ENCODE assay signal across 8 mouse cellular contexts in the genomic region with DNA sequence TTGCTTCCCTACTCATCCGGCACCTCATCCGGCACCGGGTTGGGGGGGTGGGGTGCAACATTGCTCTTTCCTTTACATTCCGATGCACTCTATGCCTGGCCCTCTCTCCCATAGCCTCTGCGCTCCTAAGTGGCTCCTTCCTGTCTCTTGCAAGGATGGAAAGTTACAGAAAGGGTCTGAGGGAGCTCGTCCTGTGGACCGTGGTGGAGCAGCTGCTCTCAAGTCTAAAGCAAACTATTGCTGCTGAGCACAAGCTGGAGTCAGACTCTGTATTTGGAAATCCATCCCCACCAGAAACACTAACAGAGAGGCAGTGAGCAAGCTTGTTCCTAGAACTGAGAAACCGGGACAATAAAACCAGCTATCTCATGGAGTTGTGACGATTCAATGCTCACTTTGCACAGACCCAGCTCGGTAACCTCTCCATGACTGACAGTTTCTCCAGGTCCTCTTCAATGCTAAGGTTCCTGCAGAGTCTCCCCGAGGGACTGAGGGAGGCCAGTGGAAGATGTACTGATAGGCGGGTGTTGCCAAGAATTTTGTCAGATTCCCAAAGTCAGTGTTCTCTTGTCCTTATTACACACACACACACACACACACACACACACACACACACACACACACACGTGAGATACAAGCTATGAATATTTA. TPM values are rescaled to one million over a fixed set of nuclear protein-coding genes. Genes with fewer than 3 reads are reported as not detected.
DNase-seq lines count a peak whose midpoint lies in the region; ATAC-seq lines count a peak whose summit lies in the region.

No protein-coding gene starts in this region.

- H3K4me2 ChIP-seq in forebrain, embryonic 16.5 days (ENCODE audit: low read length) = peak overlapping the region; percentile 85
- peak overlapping the region; percentile 82 for H3K4me2 ChIP-seq in limb, embryonic 13.5 days (replicated peaks)
- H3K4me2 ChIP-seq in neural tube, embryonic 12.5 days (replicated peaks) = peak overlapping the region; percentile 83

- no peaks in the 10 kb centered on the region for H3K36me3 ChIP-seq in forebrain, embryonic 16.5 days (ENCODE audit: control insufficient read depth, insufficient read depth)
- no peaks in the 10 kb centered on the region for H3K36me3 ChIP-seq in limb, embryonic 13.5 days
- H3K36me3 ChIP-seq in neural tube, embryonic 12.5 days = no peaks in the 10 kb centered on the region

- H3K9ac ChIP-seq in forebrain, embryonic 16.5 days (replicated peaks; ENCODE audit: low read depth, low read length) = peak overlapping the region; percentile 89
- H3K9ac ChIP-seq in limb, embryonic 13.5 days = peak overlapping the region; percentile 86
- peak overlapping the region; percentile 81 for H3K9ac ChIP-seq in neural tube, embryonic 12.5 days

- peak overlapping the region; percentile 84; the same call in 1 of the 2 replicates for H3K27ac ChIP-seq in forebrain, embryonic 16.5 days (ENCODE audit: low read length)
- peak overlapping the region; percentile 52 for H3K27ac ChIP-seq in limb, embryonic 13.5 days
- no peak overlapping the region for H3K27ac ChIP-seq in neural tube, embryonic 12.5 days

- peak overlapping the region; percentile 97 for H3K4me3 ChIP-seq in forebrain, embryonic 16.5 days (replicated peaks; ENCODE audit: low read length)
- H3K4me3 ChIP-seq in limb, embryonic 13.5 days = peak overlapping the region; percentile 95
- peak overlapping the region; percentile 87 for H3K4me3 ChIP-seq in neural tube, embryonic 12.5 days

- no peaks in the 10 kb centered on the region for H3K27me3 ChIP-seq in forebrain, embryonic 16.5 days (replicated peaks; ENCODE audit: control insufficient read depth, insufficient read depth, low read length)
- no peaks in the 10 kb centered on the region for H3K27me3 ChIP-seq in limb, embryonic 13.5 days
- no peaks in the 10 kb centered on the region for H3K27me3 ChIP-seq in neural tube, embryonic 12.5 days (replicated peaks)

- no peaks in the 10 kb centered on the region for H3K9me3 ChIP-seq in forebrain, embryonic 16.5 days (ENCODE audit: control insufficient read depth, low read length)
- no peaks in the 10 kb centered on the region for H3K9me3 ChIP-seq in limb, embryonic 13.5 days
- H3K9me3 ChIP-seq in neural tube, embryonic 12.5 days = 0 out of 2 replicates have a peak, but pooled peaks cover 7% of the 10 kb centered on the region

- ATAC-seq in forebrain, embryonic 16.5 days = no peak
- no peak for ATAC-seq in limb, embryonic 13.5 days (ENCODE audit: low FRiP score, low read depth)
- ATAC-seq in neural tube, embryonic 12.5 days (ENCODE audit: low FRiP score, low read depth) = no peak

- intact Hi-C loops in left cerebral cortex, postnatal 36 days (cut with DNase I) = no loop called here

- peaks cover 17% of the 10 kb centered on the region for H3K4me1 ChIP-seq in forebrain, embryonic 16.5 days (replicated peaks; ENCODE audit: control insufficient read depth, insufficient read depth, low read length)
- H3K4me1 ChIP-seq in limb, embryonic 13.5 days = peaks cover 19% of the 10 kb centered on the region
- H3K4me1 ChIP-seq in neural tube, embryonic 12.5 days = peaks cover 19% of the 10 kb centered on the region

- WGBS in forebrain, embryonic 16.5 days = under 1% methylated on average over 13 of the region's 13 CpGs
- 2% methylated on average over 13 of the region's 13 CpGs for WGBS in limb, embryonic 13.5 days
- WGBS in neural tube, embryonic 12.5 days = 1% methylated on average over 13 of the region's 13 CpGs

- peak; percentile 45 for DNase-seq in kidney, adult 18-20 months
- no peak for DNase-seq in kidney, adult 8-10 months
- DNase-seq in Muller cell, postnatal 12 days (ENCODE audit: inconsistent ontology term) = peak; percentile 71
- DNase-seq in frontal cortex, postnatal 14 days (ENCODE audit: low spot score in 2 of 2) = no peak
- no peak for DNase-seq in left cerebral cortex, postnatal 36 days (ENCODE audit: low spot score in 2 of 2)

RNA-seq across cellular contexts. Expression of a gene that starts 1.0 kb away (rescaled TPM):
- polyA plus RNA-seq in forebrain, embryonic 16.5 days (2015; fragmentation: Nextera tagmentation; extraction: Ambion mirVana) = 18.3 and 19.4 TPM in 2 replicates
- 15.7 and 16.4 TPM in 2 replicates for polyA plus RNA-seq in limb, embryonic 13.5 days (2015; fragmentation: Nextera tagmentation; extraction: Ambion mirVana)
- 15.0 and 18.3 TPM in 2 replicates for polyA plus RNA-seq in neural tube, embryonic 12.5 days (2016; fragmentation: Nextera tagmentation; extraction: Ambion mirVana)
- total RNA-seq in left cerebral cortex, postnatal 36 days (2021) = 10 to 100 TPM; 50.2 to 54.0 TPM

RNA-seq across cellular contexts. Expression of a gene that starts 42.6 kb away (rescaled TPM):
- polyA plus RNA-seq in forebrain, embryonic 16.5 days (2015; fragmentation: Nextera tagmentation; extraction: Ambion mirVana) = 16.1 and 18.5 TPM in 2 replicates
- 15.0 and 15.8 TPM in 2 replicates for polyA plus RNA-seq in limb, embryonic 13.5 days (2015; fragmentation: Nextera tagmentation; extraction: Ambion mirVana)
- polyA plus RNA-seq in neural tube, embryonic 12.5 days (2016; fragmentation: Nextera tagmentation; extraction: Ambion mirVana) = 11.4 and 13.1 TPM in 2 replicates
- total RNA-seq in left cerebral cortex, postnatal 36 days (2021) = 10 to 100 TPM; 68.3 to 78.0 TPM

Comparison
In these comparisons a context has a peak if more than half of its experiments do, and no peak if none do; other contexts are left out.
1. DNase-seq: peak in kidney, adult 18-20 months (single experiment) and Muller cell, postnatal 12 days (single experiment); none in kidney, adult 8-10 months (0 of 2), frontal cortex, postnatal 14 days (0 of 2) and left cerebral cortex, postnatal 36 days (0 of 2).
2. Peak in every context shown above with its lines, with median percentiles within 50 percentile points of each other: H3K4me2 ChIP-seq, H3K4me3 ChIP-seq and H3K9ac ChIP-seq.